Mouse (Mus musculus): ENCODE data around the gene Nkain2. TPM values are rescaled to one million over a fixed set of nuclear protein-coding genes. Genes with fewer than 3 reads are reported as not detected.
"Not testable (repeated sequence)": the region's sequence is repeated elsewhere in the genome, so short reads cannot be mapped to it uniquely, and the experiment has no call there.

Nkain2 gene
- total RNA-seq (2022) = under 1 TPM in 3 of 4 experiments, not detected in 1; 0.22 to 0.27 (median 0.25) TPM

GRCm38 (mm10) chr10:32889652-32890506 lies at the start of gene Nkain2:
TSS of gene Nkain2 (minus strand) at chr10:32890462.
- DNase-seq (ENCODE audit: low spot score) = no peak

GRCm38 (mm10) chr10:32939853-32940252 lies 49.6 kb upstream of the Nkain2 start:
- DNase-seq (ENCODE audit: low spot score) = no peak

DNA sequence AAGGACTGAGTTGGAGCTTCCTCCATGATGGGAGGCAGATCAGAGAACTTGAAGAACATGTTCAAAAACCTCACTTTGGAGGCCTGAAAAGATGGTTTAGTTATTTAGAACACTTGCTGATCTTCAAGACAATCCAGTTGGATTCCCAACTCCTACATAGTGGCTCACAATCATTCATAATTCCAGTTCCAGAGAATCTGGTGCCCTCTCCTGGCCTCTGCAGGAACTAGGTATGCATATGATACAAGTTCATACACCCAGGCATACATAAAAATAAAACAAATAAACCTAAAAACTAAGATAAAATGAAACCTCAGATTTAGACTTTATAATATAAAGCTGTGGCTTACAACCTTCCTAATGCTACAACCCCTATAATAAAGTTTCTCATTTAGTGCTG lies 4.8 kb upstream of the Nkain2 start:
- no peak for DNase-seq (ENCODE audit: low spot score)

- peak; percentile 31 for DNase-seq (ENCODE audit: low spot score)
These were observed 357 bp upstream of the Nkain2 start for GRCm38 (mm10) chr10:32890507-32891131.

DNA sequence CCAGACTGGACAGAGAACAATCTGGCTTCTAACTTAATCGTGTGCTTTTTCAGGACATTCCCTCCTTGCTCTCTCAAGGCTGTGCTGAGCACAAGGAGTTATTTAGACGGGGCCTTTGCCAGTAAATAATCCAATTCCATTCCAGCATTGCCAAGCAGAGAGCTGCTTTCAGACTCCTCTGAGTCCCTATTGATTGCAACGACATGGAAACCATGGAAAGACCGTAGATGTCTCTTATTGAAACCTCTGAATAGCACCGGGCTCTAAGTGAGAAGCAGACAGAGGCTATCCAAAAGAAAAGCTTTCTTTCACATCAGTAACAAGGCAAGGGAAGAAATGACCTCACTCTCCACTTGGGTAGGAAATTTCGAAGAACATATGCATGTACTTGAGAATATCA lies 8.3 kb downstream of the Nkain2 start:
- DNase-seq (ENCODE audit: low spot score) = no peak

DNA sequence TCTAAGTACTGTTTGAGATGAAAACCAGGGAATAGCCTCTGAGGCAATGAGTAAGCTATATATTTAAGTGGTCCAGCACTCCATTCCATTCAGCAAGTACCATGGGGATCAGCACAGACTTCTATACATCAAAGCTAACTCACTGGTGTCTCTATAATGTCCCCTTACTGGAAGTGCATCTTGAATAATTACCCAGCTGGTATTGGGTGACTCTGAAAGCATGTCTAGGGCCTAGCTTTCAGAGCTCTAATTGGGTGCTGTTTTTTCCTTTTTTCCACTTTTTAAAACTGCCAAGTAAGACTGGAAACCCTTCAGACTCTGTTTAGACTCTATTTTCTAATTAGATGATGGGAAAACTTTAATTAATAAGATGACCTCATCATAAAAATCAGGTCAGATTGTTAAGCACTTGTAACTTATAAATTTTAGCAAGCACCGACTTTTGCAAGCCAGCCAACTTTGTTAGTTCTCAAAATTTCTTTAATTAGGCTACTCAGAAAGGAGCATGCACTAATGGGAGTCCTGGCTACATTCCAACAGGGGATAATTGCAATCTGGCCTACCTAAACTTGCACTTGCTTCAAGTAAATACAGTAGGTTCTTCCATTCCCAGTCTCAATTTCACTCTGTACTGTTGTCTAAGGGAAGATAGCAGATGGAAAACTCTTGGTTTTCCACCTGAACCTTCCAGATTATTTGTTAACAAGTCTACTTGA lies 19.4 kb downstream of the Nkain2 start:
- no peak for DNase-seq (ENCODE audit: low spot score)

DNA sequence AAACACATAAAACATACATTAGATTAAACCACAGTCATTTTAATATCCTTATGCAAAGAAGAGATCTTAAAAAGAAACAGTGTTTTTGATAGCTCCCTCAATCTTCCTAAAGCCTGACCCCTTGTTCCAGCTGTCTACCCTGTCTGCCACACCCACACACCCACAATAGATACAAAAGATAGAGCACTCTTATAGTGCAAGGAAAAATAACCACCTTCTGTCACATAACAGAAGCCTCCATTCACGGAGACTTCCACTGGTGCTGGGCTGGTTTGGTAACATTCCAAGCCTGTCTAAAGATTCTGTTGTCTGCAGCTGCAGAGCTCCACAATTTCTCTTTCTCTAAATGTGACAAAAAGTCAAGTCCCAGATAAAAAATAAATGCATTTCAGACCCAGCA lies 20.7 kb downstream of the Nkain2 start:
- no peak for DNase-seq (ENCODE audit: low spot score)

DNA sequence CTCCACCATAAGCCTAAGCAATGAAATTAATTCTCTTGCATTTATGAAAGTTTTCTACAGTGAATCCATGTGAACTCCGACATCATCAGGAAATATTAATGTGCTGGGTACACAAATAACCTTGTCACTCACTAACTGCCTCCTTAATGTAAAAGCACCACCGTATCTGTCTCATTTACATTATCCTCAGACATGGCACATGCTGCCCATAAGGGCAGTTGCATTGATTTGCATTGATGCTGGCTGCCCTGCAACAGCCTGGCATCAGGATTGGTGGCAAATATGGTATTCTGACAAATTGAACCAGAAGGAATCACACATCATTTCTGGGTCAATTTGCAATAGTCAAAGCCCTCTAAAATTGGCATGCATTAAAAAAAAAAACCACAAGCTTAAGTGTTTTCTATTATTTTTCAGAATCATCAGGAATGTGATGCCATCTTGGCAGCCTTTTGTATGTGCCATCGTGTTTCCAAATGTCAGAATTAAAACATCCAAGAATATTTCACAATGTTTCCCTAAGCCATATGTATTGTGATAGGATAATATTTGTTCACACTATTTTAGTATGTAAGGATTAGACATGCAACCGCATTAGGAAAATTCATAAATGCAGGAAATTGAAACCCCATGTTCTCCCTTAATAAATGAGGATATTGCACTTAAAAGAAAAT lies 74.9 kb downstream of the Nkain2 start:
- DNase-seq (ENCODE audit: low spot score) = no peak

GRCm38 (mm10) chr10:32796215-32796614 lies 94.0 kb downstream of the Nkain2 start:
- DNase-seq (ENCODE audit: low spot score) = no peak

GRCm38 (mm10) chr10:32790541-32790940 lies 99.7 kb downstream of the Nkain2 start:
- no peak for DNase-seq (ENCODE audit: low spot score)

DNA sequence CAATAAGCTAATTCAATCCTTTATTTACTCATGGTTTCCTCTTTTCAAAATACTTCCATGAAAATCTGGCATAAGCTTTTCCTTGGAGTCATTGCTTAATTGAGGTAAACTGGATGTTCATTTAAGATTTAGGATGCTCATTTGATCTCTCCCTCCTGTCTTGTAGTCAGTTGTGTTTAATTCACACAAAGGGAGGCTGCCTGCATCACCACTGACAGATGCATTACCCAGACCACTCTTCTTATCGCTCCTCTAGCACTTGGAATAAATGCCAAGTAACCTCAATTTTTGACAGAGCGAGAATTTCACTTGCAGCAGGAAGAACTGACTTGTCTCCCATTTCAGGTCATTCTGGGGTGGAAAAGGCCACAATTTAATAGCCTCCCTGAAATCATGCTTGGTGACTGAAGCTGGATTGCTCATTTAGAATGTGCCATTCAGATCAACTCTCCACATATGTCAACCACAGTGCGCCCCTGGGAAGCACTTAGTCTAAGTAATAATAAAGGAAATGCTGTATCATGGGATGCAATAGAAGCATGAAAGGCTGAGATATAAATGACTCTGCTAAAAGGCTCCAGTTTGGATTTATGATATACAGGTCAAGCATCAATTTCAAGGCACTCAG lies 107.4 kb downstream of the Nkain2 start:
- DNase-seq (ENCODE audit: low spot score) = no peak

GRCm38 (mm10) chr10:32738989-32739388 lies 151.3 kb downstream of the Nkain2 start:
- DNase-seq (ENCODE audit: low spot score) = no peak

DNA sequence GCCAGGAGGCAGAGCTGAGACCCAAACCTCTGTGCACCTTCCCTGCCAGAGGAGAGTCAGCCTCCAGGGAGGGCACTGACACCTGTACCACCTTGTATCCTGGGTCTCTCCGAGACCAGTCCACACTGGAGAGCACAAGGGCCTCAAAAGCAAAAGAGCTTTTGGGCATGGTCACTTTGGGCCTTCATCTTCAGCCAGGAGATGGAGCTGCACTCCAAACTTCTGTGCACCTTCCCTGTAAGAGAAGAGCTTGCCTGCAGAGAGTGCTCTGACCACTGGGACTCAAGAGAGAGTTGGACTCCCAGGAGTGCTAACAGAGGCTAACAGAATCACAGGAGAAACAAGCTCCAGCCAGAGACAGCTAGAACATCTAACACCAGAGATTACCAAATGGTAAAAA lies 183.7 kb downstream of the Nkain2 start:
- not testable (repeated sequence) for DNase-seq (ENCODE audit: low spot score)

DNA sequence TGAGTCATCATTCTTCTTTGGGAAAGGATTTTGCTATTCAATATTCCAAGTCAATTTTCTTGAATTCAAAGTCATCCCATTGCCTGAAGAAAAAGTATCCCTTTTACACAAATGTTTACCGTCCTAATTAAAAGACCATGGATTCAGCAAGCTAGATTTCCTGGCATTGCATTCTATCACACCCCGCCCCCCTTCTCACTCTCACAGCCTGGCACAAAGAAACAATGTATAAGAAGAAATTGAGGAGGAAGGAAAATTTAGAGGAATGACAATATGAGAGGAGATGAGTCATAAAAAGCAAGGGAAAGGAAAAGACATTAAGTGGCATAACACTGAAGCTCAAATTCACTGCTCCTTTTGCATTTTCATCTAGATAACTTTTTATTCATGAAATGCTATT lies 193.6 kb downstream of the Nkain2 start:
- no peak for DNase-seq (ENCODE audit: low spot score)

DNA sequence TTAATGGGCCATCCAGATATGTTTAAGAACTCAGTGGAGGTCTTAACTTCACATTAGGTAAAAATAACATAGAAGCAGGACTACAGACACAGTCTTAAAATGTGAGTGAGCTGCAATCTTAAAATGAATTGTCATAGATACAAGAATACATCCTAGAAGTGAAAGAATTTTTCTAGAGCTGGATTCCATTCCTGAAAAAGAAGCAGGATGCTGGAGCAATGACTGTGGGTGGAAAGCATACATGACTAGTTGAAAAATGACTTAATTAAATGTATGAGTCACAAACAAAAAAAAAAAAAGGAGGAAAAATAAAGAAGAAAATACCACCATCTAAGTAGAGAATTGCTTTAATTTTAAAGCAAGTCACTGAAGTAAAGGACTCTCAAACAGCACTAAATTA lies 205.7 kb downstream of the Nkain2 start:
- no peak for DNase-seq (ENCODE audit: low spot score)

DNA sequence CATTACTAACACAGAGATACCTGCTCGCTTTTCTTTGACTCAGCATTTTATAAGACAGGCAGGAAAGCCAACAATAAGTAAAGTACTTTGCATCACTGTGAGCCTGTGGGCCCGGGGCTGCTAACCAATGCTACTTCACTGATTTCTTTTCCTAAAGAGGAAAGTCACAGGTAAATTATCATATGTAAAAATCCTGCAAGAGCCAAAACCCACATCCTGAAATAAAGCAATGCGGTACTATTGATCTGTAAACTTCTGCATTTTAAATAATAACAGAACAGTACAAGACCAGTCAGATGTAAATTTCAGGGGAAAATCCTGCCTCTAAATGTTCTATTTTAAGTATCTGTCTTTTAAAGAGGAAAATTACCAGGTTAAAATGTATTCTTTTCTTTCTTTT lies 250.0 kb downstream of the Nkain2 start:
- DNase-seq (ENCODE audit: low spot score) = no peak

GRCm38 (mm10) chr10:32639173-32639572 lies 251.1 kb downstream of the Nkain2 start:
- no peak for DNase-seq (ENCODE audit: low spot score)

DNA sequence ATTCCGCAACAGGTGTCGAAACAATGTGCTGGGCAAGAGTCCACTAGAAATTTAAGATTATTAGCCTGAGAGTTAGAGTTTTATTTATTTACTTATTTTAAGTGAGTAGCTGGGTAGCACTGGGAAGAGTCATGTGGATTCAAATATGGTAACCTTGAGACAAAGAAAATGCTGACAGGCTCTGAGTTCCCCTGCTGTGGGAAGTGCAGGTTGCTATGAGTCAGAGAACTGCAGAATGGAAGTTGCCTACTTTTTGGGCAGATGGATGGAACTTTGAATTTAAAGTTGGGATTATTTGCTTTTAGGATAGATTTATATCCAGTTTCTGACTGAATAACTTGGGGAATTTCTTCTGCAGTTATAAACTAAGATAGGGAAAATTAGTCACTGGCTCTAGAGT lies 259.2 kb downstream of the Nkain2 start:
- no peak for DNase-seq (ENCODE audit: low spot score)

GRCm38 (mm10) chr10:32604448-32604847 lies 285.8 kb downstream of the Nkain2 start:
- DNase-seq (ENCODE audit: low spot score) = no peak

GRCm38 (mm10) chr10:32602798-32603197 lies 287.5 kb downstream of the Nkain2 start:
- DNase-seq (ENCODE audit: low spot score) = no peak

DNA sequence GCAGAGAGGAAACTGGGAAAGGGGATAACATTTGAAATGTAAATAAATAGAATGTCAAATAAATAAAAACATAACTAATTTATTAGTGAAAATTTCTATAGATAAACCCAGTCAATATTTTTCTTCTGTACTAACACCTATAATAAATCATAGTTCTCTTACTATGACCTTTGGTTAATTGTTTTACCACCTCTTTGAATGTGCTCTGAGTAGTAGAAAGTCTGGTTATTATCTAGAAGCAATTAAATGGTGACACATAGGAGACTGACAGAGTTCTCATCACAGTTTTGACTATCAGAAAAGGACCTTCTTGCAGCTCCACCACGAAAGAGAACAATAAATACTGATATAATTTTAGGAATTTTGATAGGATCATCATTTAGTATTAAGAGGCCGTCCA lies 295.3 kb downstream of the Nkain2 start:
- DNase-seq (ENCODE audit: low spot score) = no peak

DNA sequence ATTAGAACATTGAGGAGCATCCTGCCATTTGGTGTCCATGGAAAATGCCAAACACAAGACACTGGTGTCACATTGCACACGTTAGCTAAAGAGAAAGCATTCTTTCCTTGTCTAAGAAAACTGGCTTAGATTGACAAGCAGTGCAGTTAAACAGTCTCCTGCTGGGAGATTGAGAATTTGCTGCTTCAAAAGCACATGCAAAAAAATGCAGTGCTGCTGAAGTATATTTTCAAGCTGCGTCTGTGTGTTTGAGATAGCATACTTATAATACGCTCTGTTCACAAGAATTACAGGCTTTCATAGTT lies 313.0 kb downstream of the Nkain2 start:
- no peak for DNase-seq (ENCODE audit: low spot score)

Measured in heart, adult 8-10 months (tissue).